Mouse (Mus musculus): ENCODE measurements around the gene Cdh8.
"Not testable (repeated sequence)": the region's sequence is repeated elsewhere in the genome, so short reads cannot be mapped to it uniquely, and the experiment has no call there.

Gene Cdh8

GRCm38 (mm10) chr8:99267133-99267532 lies 149.1 kb downstream of the Cdh8 start:
- DNase-seq = no peak

GRCm38 (mm10) chr8:99234372-99234771 lies 181.9 kb downstream of the Cdh8 start:
- no peak for DNase-seq

- DNase-seq = no peak
Observed at GRCm38 (mm10) chr8:99223697-99224096, 192.6 kb downstream of the Cdh8 start.

DNA sequence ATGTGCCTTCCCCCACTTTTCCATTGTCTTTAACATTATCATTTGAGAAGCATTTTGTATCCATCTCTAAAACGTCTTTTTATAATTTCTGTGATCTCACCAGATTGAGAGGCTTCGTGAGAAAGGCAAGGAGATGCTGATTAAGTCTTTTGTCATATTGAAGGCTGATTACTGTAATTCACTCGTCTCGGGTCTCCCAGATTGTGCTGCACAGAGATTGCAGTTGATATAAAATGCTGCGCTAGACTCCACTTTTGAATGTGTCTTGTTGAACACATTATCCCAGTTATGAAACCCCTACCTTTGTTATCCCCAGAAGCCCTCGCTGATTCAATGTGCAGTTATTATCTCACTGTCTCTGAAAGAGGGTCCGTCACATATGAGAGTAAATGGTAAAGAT lies 211.1 kb downstream of the Cdh8 start:
- no peak for DNase-seq

DNA sequence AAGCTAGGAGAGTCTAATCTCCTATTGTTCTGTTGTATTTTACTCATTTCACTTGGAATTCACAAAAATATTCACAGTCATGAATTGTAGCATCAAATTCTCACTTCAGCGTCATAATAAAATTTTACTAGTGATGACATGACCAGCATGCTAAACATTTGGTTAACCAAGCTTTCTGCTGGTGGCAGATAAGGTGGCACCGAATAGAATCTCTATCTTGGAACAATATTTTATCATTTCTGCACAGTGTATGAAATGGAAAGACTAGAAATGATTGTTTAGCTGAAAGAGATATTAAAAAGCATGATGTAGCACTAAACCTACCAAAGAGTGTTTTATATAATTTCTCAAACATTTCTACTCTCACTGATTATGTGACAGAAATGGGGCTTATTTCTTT lies 225.6 kb downstream of the Cdh8 start:
- no peak for DNase-seq

GRCm38 (mm10) chr8:99186879-99187278 lies 229.4 kb downstream of the Cdh8 start:
- no peak for DNase-seq

DNA sequence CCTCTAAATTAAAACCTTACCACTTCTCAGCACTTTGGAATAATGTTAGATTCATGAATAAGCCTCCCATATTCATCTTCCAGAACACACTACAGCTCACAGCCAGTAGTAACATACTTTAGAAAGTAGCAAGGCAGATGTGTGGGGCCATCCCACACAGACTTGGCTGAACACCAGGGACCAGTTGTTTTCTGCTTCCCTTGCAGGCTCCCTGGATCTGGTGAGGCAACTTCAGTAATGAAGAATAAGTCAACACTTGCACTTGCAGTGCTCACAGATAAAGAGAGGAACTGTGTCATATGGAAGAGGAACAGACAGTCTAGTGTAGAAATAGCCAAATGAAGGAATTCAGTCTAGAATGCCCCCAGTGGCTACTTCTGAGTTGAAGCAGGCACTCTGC lies 232.1 kb downstream of the Cdh8 start:
- no peak for DNase-seq

DNA sequence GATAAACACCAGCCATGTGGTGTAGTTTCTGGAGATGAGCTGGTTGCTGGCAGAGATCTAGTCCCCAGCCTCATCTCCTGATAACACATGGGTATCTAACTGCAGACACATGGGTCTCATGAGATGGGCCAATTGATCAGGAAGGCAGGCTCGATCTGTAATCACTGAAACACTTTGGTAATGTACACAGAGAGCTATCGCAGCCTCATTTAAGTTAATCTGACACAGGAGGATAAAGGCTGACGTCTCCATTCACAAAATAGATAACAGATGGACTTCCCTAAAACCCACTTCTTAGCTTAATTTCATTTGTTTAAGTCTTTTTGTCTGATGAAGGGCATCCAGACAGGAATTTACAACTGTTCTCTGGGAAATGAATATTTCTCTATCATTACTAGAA lies 249.3 kb downstream of the Cdh8 start:
- DNase-seq = no peak

DNA sequence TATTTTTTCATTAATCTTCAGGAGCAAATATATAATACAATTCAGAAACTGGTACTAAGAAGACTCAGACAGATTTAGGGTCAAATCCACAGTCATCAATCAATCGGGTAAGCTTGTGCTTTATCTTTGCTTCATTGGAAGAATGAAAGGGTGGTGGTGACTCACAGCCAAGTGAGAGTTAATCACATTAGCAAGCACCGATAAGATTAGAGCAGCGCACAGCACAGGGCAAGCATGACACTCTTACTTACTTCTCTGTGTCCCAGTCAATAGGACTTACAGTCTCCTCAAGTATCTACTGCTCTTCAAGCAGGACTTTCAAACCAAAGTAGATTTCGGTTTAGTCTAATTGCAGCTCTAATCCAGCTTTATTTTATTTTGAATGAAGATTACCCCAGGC lies 254.6 kb downstream of the Cdh8 start:
- DNase-seq = no peak

DNA sequence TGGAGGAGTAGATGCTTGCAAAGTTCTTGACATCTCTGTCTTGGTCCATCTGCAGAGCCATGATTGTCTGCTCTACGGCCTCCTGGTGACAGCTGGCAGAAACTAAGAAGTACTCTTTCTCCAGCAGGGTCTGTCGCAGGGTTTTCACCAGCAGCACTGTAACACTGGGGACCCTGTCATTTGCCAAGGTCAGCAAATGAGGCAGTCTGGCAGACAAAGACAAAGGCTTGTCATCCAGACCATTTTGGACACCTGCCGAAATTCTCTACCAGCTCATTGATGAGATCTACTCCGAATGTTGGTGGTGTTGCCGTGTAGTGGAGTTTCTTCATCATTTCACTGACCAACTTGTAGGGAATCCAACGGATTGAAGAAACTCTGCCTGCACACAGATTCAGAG lies 270.8 kb downstream of the Cdh8 start:
- no peak for DNase-seq

GRCm38 (mm10) chr8:99144761-99145160 lies 271.5 kb downstream of the Cdh8 start:
- DNase-seq = not testable (repeated sequence)

GRCm38 (mm10) chr8:99098453-99098852 lies 317.8 kb downstream of the Cdh8 start:
- no peak for DNase-seq

GRCm38 (mm10) chr8:99051344-99051743 lies 364.9 kb downstream of the Cdh8 start:
- DNase-seq = no peak

DNA sequence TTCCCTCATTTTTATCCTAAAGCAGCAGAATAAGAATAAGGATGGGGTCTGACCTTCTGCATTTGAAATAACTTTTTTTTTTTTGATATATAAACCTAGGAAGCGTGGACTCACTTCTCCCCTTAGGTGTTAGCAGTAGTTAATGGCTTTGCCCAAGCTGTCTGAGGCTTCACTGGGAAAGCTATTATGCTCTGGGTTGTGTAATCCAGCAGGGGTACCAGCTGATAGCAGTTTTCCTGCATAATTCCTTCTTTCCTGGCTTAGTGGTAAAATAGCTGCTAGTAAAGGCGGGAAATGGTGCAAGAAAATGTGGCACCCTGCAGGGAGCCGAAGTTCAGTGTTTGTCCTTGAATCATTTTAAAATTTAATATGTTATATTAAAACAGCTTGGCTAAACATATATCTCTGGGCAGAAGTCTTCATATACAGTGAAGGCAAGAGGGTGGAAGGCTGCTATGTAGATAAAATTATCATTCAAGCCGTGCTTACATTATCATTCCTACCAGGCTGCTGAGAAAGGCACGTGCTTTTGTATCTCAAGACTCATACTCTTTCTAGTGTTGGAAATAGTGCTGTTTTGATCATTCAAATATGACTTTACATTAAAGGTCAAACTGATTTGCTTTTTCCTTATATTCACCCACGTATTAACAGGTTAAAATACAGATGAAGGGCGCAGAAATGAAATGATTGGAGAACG lies 367.5 kb downstream of the Cdh8 start:
- DNase-seq = no peak

DNA sequence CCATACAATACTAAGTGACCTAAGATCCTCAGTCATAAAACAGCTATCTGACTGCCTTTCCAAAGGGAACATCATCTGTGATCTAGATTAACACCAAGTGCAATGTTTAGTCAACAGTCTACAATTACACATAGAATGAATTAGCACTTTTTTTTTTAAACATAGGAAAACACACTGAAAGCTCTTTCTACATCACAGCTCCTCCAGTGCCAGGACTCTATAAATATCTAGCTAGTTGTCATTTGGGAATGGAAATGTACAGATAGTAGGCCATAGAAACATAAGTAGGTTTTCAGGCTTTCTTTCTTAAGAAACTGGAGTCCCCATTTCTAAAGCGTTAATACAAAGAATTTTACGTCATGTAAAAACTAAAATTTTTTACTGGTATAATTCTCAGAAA lies 375.8 kb downstream of the Cdh8 start:
- DNase-seq = no peak

DNA sequence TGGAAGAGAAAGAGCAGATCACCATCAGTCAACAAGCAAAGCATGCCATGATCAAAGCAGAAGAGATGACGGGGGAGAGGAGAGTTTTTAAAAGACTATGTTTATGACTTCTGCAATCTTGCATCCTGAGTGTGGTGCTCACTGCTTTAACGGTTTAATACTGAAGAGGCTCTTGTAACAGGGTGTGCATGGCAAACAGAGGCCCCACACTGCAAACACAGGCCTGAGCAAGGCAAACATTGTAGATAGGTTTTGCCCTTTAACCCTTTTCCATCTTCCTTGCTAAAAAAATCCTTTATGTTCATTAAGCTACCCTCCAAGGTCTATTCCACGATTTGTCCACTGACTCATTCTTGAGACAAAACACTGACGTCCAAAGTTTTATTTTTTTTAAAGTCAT lies 385.2 kb downstream of the Cdh8 start:
- no peak for DNase-seq

Measured in heart, adult 11 months (tissue).